Mouse (Mus musculus) MEL (cell line): Measurements from ENCODE around the gene G430095P16Rik. TPM values are rescaled to one million over a fixed set of nuclear protein-coding genes. Genes with fewer than 3 reads are reported as not detected.

Experiments used
- DNase-seq: peaks from one replicate; pipeline ENCODE4 v3.0.0; 2011; ENCODE audit warnings: low read depth, low spot score
- H3K27ac ChIP-seq: 2 replicates; pipeline ENCODE4 v1.5.1; 2012; ENCODE audit warnings: low read depth, mild to moderate bottlenecking, control low read depth, low read length, moderate library complexity; ENCODE audit not compliant: control insufficient read depth
- H3K27me3 ChIP-seq, 2 experiments: fragments of 150-350 bp in 1 of 2; sonication (generic) in 1 of 2; 2 replicates each; pipeline ENCODE4 v1.6.1; 2012; ENCODE audit warnings: low read length in 2 of 2, mild to moderate bottlenecking in 2 of 2, improper control_type of control experiment in 1 of 2, moderate library complexity in 1 of 2; ENCODE audit not compliant: insufficient read depth in 2 of 2, control insufficient read depth in 1 of 2
- H3K36me3 ChIP-seq, 2 experiments: 2 replicates each; pipeline ENCODE4 v1.6.1; 2012 to 2014; ENCODE audit warnings: low read length in 2 of 2, improper control_type of control experiment in 1 of 2, inconsistent platforms in 1 of 2, mild to moderate bottlenecking in 1 of 2; ENCODE audit not compliant: insufficient read depth in 2 of 2, control insufficient read depth in 1 of 2
- H3K4me1 ChIP-seq, 2 experiments: fragments of 150-350 bp in 1 of 2; sonication (generic) in 1 of 2; 2 replicates each; pipeline ENCODE4 v1.6.1; 2012; ENCODE audit warnings: low read length in 2 of 2, improper control_type of control experiment in 1 of 2, mild to moderate bottlenecking in 1 of 2; ENCODE audit not compliant: insufficient read depth in 2 of 2, control insufficient read depth in 1 of 2
- H3K4me3 ChIP-seq, 2 experiments: fragments of 150-350 bp in 1 of 2; sonication (generic) in 1 of 2; 2 replicates each; pipeline ENCODE4 v1.5.1; 2012; ENCODE audit warnings: low read depth in 2 of 2, low read length in 2 of 2, mild to moderate bottlenecking in 2 of 2, moderate library complexity in 2 of 2, control low read depth in 1 of 2, improper control_type of control experiment in 1 of 2; ENCODE audit not compliant: control insufficient read depth in 1 of 2, insufficient read depth in 1 of 2
- H3K79me2 ChIP-seq: 2 replicates; pipeline ENCODE4 v1.6.1; 2012; ENCODE audit warnings: mild to moderate bottlenecking, low read length, moderate library complexity; ENCODE audit not compliant: control insufficient read depth, poor library complexity, insufficient read depth
- H3K9ac ChIP-seq: 2 replicates; pipeline ENCODE4 v1.6.1; 2012; ENCODE audit warnings: low read depth, mild to moderate bottlenecking, control low read depth, low read length, moderate library complexity; ENCODE audit not compliant: control insufficient read depth, poor library complexity, severe bottlenecking
- H3K9me3 ChIP-seq: fragments of 150-350 bp; sonication (generic); replicated peaks from 2 replicates; pipeline ENCODE4 v1.6.1; 2012; ENCODE audit warnings: mild to moderate bottlenecking, low read length, improper control_type of control experiment, moderate library complexity; ENCODE audit not compliant: insufficient read depth
- BHLHE40 ChIP-seq: IDR thresholded peaks from 2 replicates; pipeline ENCODE4 v1.6.1; 2012; ENCODE audit warnings: low read depth, mild to moderate bottlenecking, inconsistent platforms, low read length, improper control_type of control experiment, borderline replicate concordance
- CHD1 ChIP-seq: IDR thresholded peaks from 2 replicates; pipeline ENCODE4 v1.6.1; 2012; ENCODE audit warnings: low read depth, mild to moderate bottlenecking, inconsistent platforms, low read length, improper control_type of control experiment
- CHD2 ChIP-seq: IDR thresholded peaks from 2 replicates; pipeline ENCODE4 v1.6.1; 2011; ENCODE audit warnings: low read length, improper control_type of control experiment
- CTCF ChIP-seq, 3 experiments: IDR thresholded peaks in 2 of 3; conservative IDR thresholded peaks in 1 of 3; 2 replicates each; pipeline ENCODE4 v1.5.1; 2011 to 2012; ENCODE audit warnings: low read length in 3 of 3, low read depth in 2 of 3, mild to moderate bottlenecking in 2 of 3, improper control_type of control experiment in 1 of 3, inconsistent platforms in 1 of 3, mixed read lengths in 1 of 3, moderate library complexity in 1 of 3; ENCODE audit not compliant: control insufficient read depth in 1 of 3, insufficient read depth in 1 of 3, poor library complexity in 1 of 3, severe bottlenecking in 1 of 3
- E2F4 ChIP-seq: IDR thresholded peaks from 2 replicates; pipeline ENCODE4 v1.6.1; 2011; ENCODE audit warnings: low read depth, low read length, improper control_type of control experiment, borderline replicate concordance
- ELF1 ChIP-seq: IDR thresholded peaks from 2 replicates; pipeline ENCODE4 v1.6.1; 2014; ENCODE audit warnings: low read depth, mild to moderate bottlenecking, inconsistent platforms, low read length, improper control_type of control experiment, moderate library complexity
- EP300 ChIP-seq, 2 experiments: IDR thresholded peaks; 2 replicates each; pipeline ENCODE4 v1.6.1; 2011; ENCODE audit warnings: improper control_type of control experiment in 2 of 2, low read length in 2 of 2, low read depth in 1 of 2, mild to moderate bottlenecking in 1 of 2
- ETS1 ChIP-seq: IDR thresholded peaks from 2 replicates; pipeline ENCODE4 v1.6.1; 2012; ENCODE audit warnings: low read depth, mild to moderate bottlenecking, inconsistent platforms, low read length, improper control_type of control experiment, moderate library complexity
- GABPA ChIP-seq: IDR thresholded peaks from 2 replicates; pipeline ENCODE4 v1.6.1; 2012; ENCODE audit warnings: low read depth, mild to moderate bottlenecking, inconsistent platforms, low read length, improper control_type of control experiment, moderate library complexity
- GATA1 ChIP-seq: IDR thresholded peaks from 2 replicates; pipeline ENCODE4 v1.6.1; 2011; ENCODE audit warnings: low read depth, low read length, improper control_type of control experiment
- HCFC1 ChIP-seq: IDR thresholded peaks from 2 replicates; pipeline ENCODE4 v1.6.1; 2012; ENCODE audit warnings: low read depth, mild to moderate bottlenecking, inconsistent platforms, low read length, improper control_type of control experiment, moderate library complexity
- JUND ChIP-seq: IDR thresholded peaks from 2 replicates; pipeline ENCODE4 v1.6.1; 2011; ENCODE audit warnings: low read depth, mild to moderate bottlenecking, improper control_type of control experiment, low read length
- KAT2A ChIP-seq: conservative IDR thresholded peaks from 2 replicates; pipeline ENCODE4 v1.6.1; 2012; ENCODE audit warnings: low read depth, low read length, improper control_type of control experiment, inconsistent platforms
- MAFK ChIP-seq: IDR thresholded peaks from 2 replicates; pipeline ENCODE4 v1.6.1; 2011; ENCODE audit warnings: low read depth, mild to moderate bottlenecking, low read length, improper control_type of control experiment, borderline replicate concordance
- MAX ChIP-seq: IDR thresholded peaks from 2 replicates; pipeline ENCODE4 v1.6.1; 2011; ENCODE audit warnings: low read length, improper control_type of control experiment
- MAZ ChIP-seq: IDR thresholded peaks from 2 replicates; pipeline ENCODE4 v1.6.1; 2012; ENCODE audit warnings: low read depth, mild to moderate bottlenecking, inconsistent platforms, low read length, improper control_type of control experiment
- MEF2A ChIP-seq: IDR thresholded peaks from 2 replicates; pipeline ENCODE4 v1.6.1; 2014; ENCODE audit warnings: low read depth, mild to moderate bottlenecking, inconsistent platforms, low read length, improper control_type of control experiment; ENCODE audit not compliant: poor library complexity, insufficient replicate concordance, severe bottlenecking; ENCODE audit errors: extremely low read depth
- MXI1 ChIP-seq: IDR thresholded peaks from 2 replicates; pipeline ENCODE4 v1.6.1; 2011; ENCODE audit warnings: mild to moderate bottlenecking, low read depth, low read length, improper control_type of control experiment
- MYB ChIP-seq: IDR thresholded peaks from 2 replicates; pipeline ENCODE4 v1.6.1; 2011; ENCODE audit warnings: mild to moderate bottlenecking, low read depth, low read length, improper control_type of control experiment
- MYC ChIP-seq: IDR thresholded peaks from 2 replicates; pipeline ENCODE4 v1.6.1; 2011; ENCODE audit warnings: low read depth, mild to moderate bottlenecking, low read length, improper control_type of control experiment, moderate library complexity
- NELFE ChIP-seq: IDR thresholded peaks from 2 replicates; pipeline ENCODE4 v1.6.1; 2011; ENCODE audit warnings: low read depth, low read length, improper control_type of control experiment
- NRF1 ChIP-seq: IDR thresholded peaks from 2 replicates; pipeline ENCODE4 v1.6.1; 2014; ENCODE audit warnings: low read depth, mild to moderate bottlenecking, inconsistent platforms, low read length, improper control_type of control experiment, moderate library complexity; ENCODE audit not compliant: poor library complexity, insufficient read depth, severe bottlenecking
- POLR2A ChIP-seq, 2 experiments: IDR thresholded peaks; 2 replicates each; pipeline ENCODE4 v1.6.1; 2011 to 2012; ENCODE audit warnings: low read length in 2 of 2, mild to moderate bottlenecking in 2 of 2, control low read depth in 1 of 2, improper control_type of control experiment in 1 of 2, low read depth in 1 of 2, moderate library complexity in 1 of 2; ENCODE audit not compliant: control insufficient read depth in 1 of 2, insufficient read depth in 1 of 2, poor library complexity in 1 of 2
- POLR2AphosphoS2 ChIP-seq: IDR thresholded peaks from 2 replicates; pipeline ENCODE4 v1.6.1; 2011; ENCODE audit warnings: low read length, improper control_type of control experiment
- POLR2AphosphoS5 ChIP-seq: IDR thresholded peaks from 2 replicates; pipeline ENCODE4 v1.6.1; 2012; ENCODE audit warnings: low read depth, borderline replicate concordance, mild to moderate bottlenecking, inconsistent platforms, low read length, moderate library complexity, mixed read lengths
- RAD21 ChIP-seq: IDR thresholded peaks from 2 replicates; pipeline ENCODE4 v1.6.1; 2011; ENCODE audit warnings: mild to moderate bottlenecking, low read depth, low read length, improper control_type of control experiment
- RCOR1 ChIP-seq: IDR thresholded peaks from 2 replicates; pipeline ENCODE4 v1.6.1; 2012; ENCODE audit warnings: low read depth, mild to moderate bottlenecking, inconsistent platforms, low read length, improper control_type of control experiment
- SIN3A ChIP-seq: IDR thresholded peaks from 2 replicates; pipeline ENCODE4 v1.6.1; 2012; ENCODE audit warnings: low read length, improper control_type of control experiment, inconsistent platforms
- SMC3 ChIP-seq: IDR thresholded peaks from 2 replicates; pipeline ENCODE4 v1.6.1; 2011; ENCODE audit warnings: low read depth, low read length, improper control_type of control experiment
- TAL1 ChIP-seq: IDR thresholded peaks from 2 replicates; pipeline ENCODE4 v1.6.1; 2012; ENCODE audit warnings: mild to moderate bottlenecking, inconsistent platforms, low read length, moderate library complexity, mixed read lengths
- TBP ChIP-seq: IDR thresholded peaks from 2 replicates; pipeline ENCODE4 v1.8.0; 2011; ENCODE audit warnings: low read depth, low read length, improper control_type of control experiment
- TCF12 ChIP-seq: IDR thresholded peaks from 2 replicates; pipeline ENCODE4 v1.6.1; 2014; ENCODE audit warnings: low read depth, mild to moderate bottlenecking, inconsistent platforms, low read length, improper control_type of control experiment, moderate library complexity
- UBTF ChIP-seq: IDR thresholded peaks from 2 replicates; pipeline ENCODE4 v1.6.1; 2012; ENCODE audit warnings: low read depth, mild to moderate bottlenecking, inconsistent platforms, low read length, improper control_type of control experiment, moderate library complexity, borderline replicate concordance; ENCODE audit not compliant: insufficient read depth
- USF2 ChIP-seq, 2 experiments: IDR thresholded peaks; 2 replicates each; pipeline ENCODE4 v1.6.1; 2011 to 2012; ENCODE audit warnings: improper control_type of control experiment in 2 of 2, low read length in 2 of 2, borderline replicate concordance in 1 of 2, inconsistent platforms in 1 of 2, low read depth in 1 of 2, mild to moderate bottlenecking in 1 of 2; ENCODE audit not compliant: insufficient read depth in 1 of 2
- ZC3H11A ChIP-seq: IDR thresholded peaks from 2 replicates; pipeline ENCODE4 v1.6.1; 2012; ENCODE audit warnings: low read depth, mild to moderate bottlenecking, inconsistent platforms, low read length, improper control_type of control experiment
- ZKSCAN1 ChIP-seq: IDR thresholded peaks from 2 replicates; pipeline ENCODE4 v1.6.1; 2012; ENCODE audit warnings: low read depth, mild to moderate bottlenecking, inconsistent platforms, low read length, improper control_type of control experiment, moderate library complexity
- ZMIZ1 ChIP-seq: IDR thresholded peaks from 2 replicates; pipeline ENCODE4 v1.6.1; 2012; ENCODE audit warnings: low read depth, mild to moderate bottlenecking, inconsistent platforms, low read length, improper control_type of control experiment, moderate library complexity
- ZNF384 ChIP-seq: IDR thresholded peaks from 2 replicates; pipeline ENCODE4 v1.6.1; 2012; ENCODE audit warnings: low read depth, mild to moderate bottlenecking, inconsistent platforms, low read length, improper control_type of control experiment
- polyA plus RNA-seq, 2 experiments: library from polyadenylated mRNA; stranded (reverse) in 1 of 2; unstranded in 1 of 2; fragments of >175 nt in 1 of 2; fragments of >200 nt in 1 of 2; gene quantifications; 2 replicates each; pipeline versions ENCODE4 v1.2.1 to v1.2.4; 2012; ENCODE audit warnings: low replicate concordance in 2 of 2, low read depth in 1 of 2; ENCODE audit not compliant: insufficient read length in 2 of 2, insufficient read depth in 1 of 2, missing spikeins in 1 of 2
- total RNA-seq: library from RNA; depleted of rRNA; stranded (reverse); fragments of 300-350 nt; gene quantifications from 2 replicates; pipeline ENCODE4 v1.2.3, GENCODE M21; 2012

Gene G430095P16Rik
- total and polyA plus RNA-seq, 3 experiments, result 5.6 to 17.1 TPM; not detected in 1

GRCm38 (mm10) chr8:84704356-84704755 lies 18.5 kb upstream of the G430095P16Rik start:
- peaks cover 32% of the 10 kb centered on the region for H3K79me2 ChIP-seq
- peak overlapping the region; percentile 36 to 98 for H3K4me3 ChIP-seq
- peaks cover 0 to 20% of the 10 kb centered on the region in 2 experiments; a peak in 2 of 4 replicates for H3K36me3 ChIP-seq
- peak; percentile 91 for DNase-seq
- peak overlapping the region; percentile 98 for H3K27ac ChIP-seq
- no peaks in the 10 kb centered on the region for H3K9me3 ChIP-seq
- H3K27me3 ChIP-seq, result no peaks in the 10 kb centered on the region
- H3K9ac ChIP-seq, result peak overlapping the region; percentile 98
- H3K4me1 ChIP-seq, result peaks cover 6 to 25% of the 10 kb centered on the region in 2 experiments
- TF ChIP-seq CHD2 (no peak), GABPA (no peak), NRF1 (no peak), HCFC1 (no peak), CHD1 (no peak; the same call in 1 of the 2 replicates), SIN3A (peak; percentile 34; the same call in 1 of the 2 replicates), ZC3H11A (no peak), MAX (no peak), TAL1 (no peak), TBP (no peak), MYB (no peak), RCOR1 (no peak), JUND (no peak), POLR2A (IDR thresholded peaks at IDR 0.05; ENCODE audit: control insufficient read depth in 1 of 2, insufficient read depth in 1 of 2, low read depth in 1 of 2, low read length in 2 of 2, poor library complexity in 1 of 2) (no peak; a peak in 1 of 4 replicates), TCF12 (no peak), MEF2A (no peak), RAD21 (no peak), ZMIZ1 (no peak), POLR2AphosphoS5 (no peak), MYC (no peak), ETS1 (no peak), SMC3 (peak; percentile 46; the same call in 1 of the 2 replicates), E2F4 (no peak), GATA1 (no peak), MAFK (no peak), MXI1 (no peak; the same call in 1 of the 2 replicates), EP300 (IDR thresholded peaks at IDR 0.05; ENCODE audit: low read depth in 1 of 2, low read length in 2 of 2) (no peak), USF2 (IDR thresholded peaks at IDR 0.05; ENCODE audit: borderline replicate concordance in 1 of 2, insufficient read depth in 1 of 2, low read depth in 1 of 2, low read length in 2 of 2) (no peak), KAT2A (no peak), ZKSCAN1 (no peak), MAZ (peak; percentile 18; the same call in 1 of the 2 replicates), POLR2AphosphoS2 (no peak), NELFE (no peak), ZNF384 (no peak), ELF1 (no peak), UBTF (0 out of 2 replicates have a peak, but pooled peaks have one; percentile 37), BHLHE40 (no peak), CTCF (IDR thresholded peaks at IDR 0.05 in 2 of 3, conservative IDR thresholded peaks at IDR 0.05 in 1 of 3; ENCODE audit: control insufficient read depth in 1 of 3, insufficient read depth in 1 of 3, low read depth in 2 of 3, low read length in 3 of 3, poor library complexity in 1 of 3, severe bottlenecking in 1 of 3) (peak; percentile 69 to 84 (median 72))
